Mouse (Mus musculus): ENCODE measurements around the gene Mfsd9. TPM values are rescaled to one million over a fixed set of nuclear protein-coding genes. Genes with fewer than 3 reads are reported as not detected.

Gene Mfsd9
- polyA plus RNA-seq (2017; shearing (Covaris generic)), result 3.0 TPM

GRCm38 (mm10) chr1:40790324-40791141, at the start of gene Mfsd9:
Mfsd9 (minus strand) TSS chr1:40790687.

GRCm38 (mm10) chr1:40805351-40805750, 14.9 kb upstream of the Mfsd9 start, which contains the start of gene Tmem182:
Tmem182 (plus strand) TSS chr1:40805601.

Other genes starting within 250 kb of the Mfsd9 start
- gene Slc9a4, start 210.6 kb downstream of the Mfsd9 start, polyA plus RNA-seq (2017; shearing (Covaris generic)), result not detected
- not detected for gene Slc9a2, start 110.1 kb downstream of the Mfsd9 start, polyA plus RNA-seq (2017; shearing (Covaris generic))
- not detected for gene Tmem182, start 14.9 kb upstream of the Mfsd9 start, polyA plus RNA-seq (2017; shearing (Covaris generic))